Mouse (Mus musculus): ENCODE results near the gene Fam155a. TPM values are rescaled to one million over a fixed set of nuclear protein-coding genes. Genes with fewer than 3 reads are reported as not detected.
A peak's percentile ranks its signal among the peaks of the same experiment; 100 is the strongest.

The Fam155a gene
- polyA plus RNA-seq, 1 experiment from 2014 or later, result 3.9 TPM

DNA sequence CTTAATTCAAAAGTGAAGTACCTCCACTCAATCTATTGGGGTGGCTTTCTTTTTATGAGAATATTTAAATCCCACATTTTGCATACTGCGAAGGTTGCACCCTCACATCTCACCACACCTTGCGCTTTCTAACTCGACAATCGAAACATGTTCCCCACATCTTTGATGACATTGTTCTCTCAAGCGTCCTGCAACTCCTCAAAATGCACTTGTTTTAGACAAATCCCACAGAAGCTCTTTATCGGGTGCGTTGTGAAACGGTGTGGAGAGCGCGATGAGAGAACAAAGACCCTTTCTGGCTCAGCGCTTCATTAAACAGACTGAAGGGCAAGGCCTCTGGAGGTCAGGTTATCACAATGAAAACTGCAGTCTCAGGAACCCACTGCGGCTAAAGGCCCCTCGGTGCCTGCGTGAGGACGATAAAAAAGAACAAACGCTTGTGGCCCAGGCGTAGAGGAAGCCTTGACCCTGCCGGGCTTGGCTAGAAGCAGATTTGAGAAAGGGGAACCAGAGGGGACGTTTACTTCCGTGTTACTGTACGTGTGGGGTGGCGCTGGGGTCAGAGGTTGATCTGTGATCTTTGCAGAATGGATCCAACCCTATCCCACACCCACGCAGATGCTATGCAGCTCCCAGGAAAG lies 613.7 kb downstream of the Fam155a start:
- Histone ChIP-seq H3K9ac (ENCODE audit: low read length) (peak overlapping the region; percentile 45), H3K4me3 (ENCODE audit: low read depth, low read length) (no peak overlapping the region), H3K27me3 (ENCODE audit: control insufficient read depth, insufficient read depth, low read length) (no peaks in the 10 kb centered on the region), H3K4me1 (ENCODE audit: control insufficient read depth, insufficient read depth, low read length) (peaks cover 19% of the 10 kb centered on the region), H3K36me3 (ENCODE audit: control insufficient read depth, insufficient read depth, low read length) (no peaks in the 10 kb centered on the region), H3K9me3 (ENCODE audit: control insufficient read depth, low read length) (no peaks in the 10 kb centered on the region), H3K27ac (ENCODE audit: low read depth, low read length) (peak overlapping the region; percentile 63; the same call in 1 of the 2 replicates), H3K4me2 (peak overlapping the region; percentile 34)
- peak; percentile 62 for ATAC-seq (ENCODE audit: low FRiP score)
- peak; percentile 95 for DNase-seq (ENCODE audit: low spot score, missing footprints)
- WGBS, result 8% methylated on average over 23 of the region's 23 CpGs

Small RNA genes lying within 50 kb of the gene (microRNA-seq; reads per million reads assigned to microRNA genes)
- not detected for gene Gm47312

Other genes with a start within 250 kb of the Fam155a start
- not detected in 2 replicates for gene Gm10217, start 93.1 kb upstream of the Fam155a start, polyA plus RNA-seq (2014; fragmentation: Nextera tagmentation; extraction: Ambion mirVana)
- 10.3 and 11.2 TPM in 2 replicates for gene Lig4, start 206.5 kb upstream of the Fam155a start, polyA plus RNA-seq (2014; fragmentation: Nextera tagmentation; extraction: Ambion mirVana)
- 22.8 and 22.9 TPM in 2 replicates for gene Abhd13, start 206.5 kb upstream of the Fam155a start, polyA plus RNA-seq (2014; fragmentation: Nextera tagmentation; extraction: Ambion mirVana)
- gene Tnfsf13b, start 235.3 kb upstream of the Fam155a start, polyA plus RNA-seq (2014; fragmentation: Nextera tagmentation; extraction: Ambion mirVana), result 0.19 TPM in 2 replicates